Mouse (Mus musculus) adrenal gland, adult 10 weeks (tissue): ENCODE data around the gene 1810010H24Rik. TPM values are rescaled to one million over a fixed set of nuclear protein-coding genes. Genes with fewer than 3 reads are reported as not detected.

ENCODE experiments used
- polyA plus RNA-seq: library from polyadenylated mRNA; stranded (reverse); fragments of 350-450 nt; fragmentation: Illumina TruSeq; extraction: RNeasy Lipid Tissue Mini Kit (QIAGEN cat#74804); gene quantifications from one replicate; pipeline ENCODE4 v1.2.3, GENCODE M21; 2014; ENCODE audit warnings: low read depth, low replicate concordance

Gene 1810010H24Rik
- polyA plus RNA-seq, result 7.8 TPM

GRCm38 (mm10) chr11:107025411-107026321 is at the start of gene 1810010H24Rik:
Gene 1810010H24Rik, plus strand, starts transcription at chr11:107025681.

GRCm38 (mm10) chr11:106999151-106999948 is 26.1 kb upstream of the 1810010H24Rik start, which contains the start of gene Kpna2:
Gene Kpna2, minus strand, starts transcription at chr11:106999541.

Other genes starting within 250 kb of the 1810010H24Rik start
- gene Polg2, start 246.1 kb upstream of the 1810010H24Rik start, polyA plus RNA-seq, result 3.4 TPM
- gene Ddx5, start 236.5 kb upstream of the 1810010H24Rik start, polyA plus RNA-seq, result 1,437 TPM
- gene Cep95, start 236.4 kb upstream of the 1810010H24Rik start, polyA plus RNA-seq, result 13.9 TPM
- 79.3 TPM for gene Smurf2, start 105.0 kb upstream of the 1810010H24Rik start, polyA plus RNA-seq
- 61.0 TPM for gene Kpna2, start 26.1 kb upstream of the 1810010H24Rik start, polyA plus RNA-seq
- gene Bptf, start 106.4 kb downstream of the 1810010H24Rik start, polyA plus RNA-seq, result 42.9 TPM
- gene Nol11, start 163.7 kb downstream of the 1810010H24Rik start, polyA plus RNA-seq, result 50.9 TPM